Mouse (Mus musculus) retina, adult 2 months (tissue): ENCODE measurements around the gene Jkamp.

ENCODE experiments used
- DNase-seq: peaks from one replicate; pipeline ENCODE4 v3.0.0-alpha.2; 2012; ENCODE audit warnings: low read depth, low spot score

Jkamp gene

DNA sequence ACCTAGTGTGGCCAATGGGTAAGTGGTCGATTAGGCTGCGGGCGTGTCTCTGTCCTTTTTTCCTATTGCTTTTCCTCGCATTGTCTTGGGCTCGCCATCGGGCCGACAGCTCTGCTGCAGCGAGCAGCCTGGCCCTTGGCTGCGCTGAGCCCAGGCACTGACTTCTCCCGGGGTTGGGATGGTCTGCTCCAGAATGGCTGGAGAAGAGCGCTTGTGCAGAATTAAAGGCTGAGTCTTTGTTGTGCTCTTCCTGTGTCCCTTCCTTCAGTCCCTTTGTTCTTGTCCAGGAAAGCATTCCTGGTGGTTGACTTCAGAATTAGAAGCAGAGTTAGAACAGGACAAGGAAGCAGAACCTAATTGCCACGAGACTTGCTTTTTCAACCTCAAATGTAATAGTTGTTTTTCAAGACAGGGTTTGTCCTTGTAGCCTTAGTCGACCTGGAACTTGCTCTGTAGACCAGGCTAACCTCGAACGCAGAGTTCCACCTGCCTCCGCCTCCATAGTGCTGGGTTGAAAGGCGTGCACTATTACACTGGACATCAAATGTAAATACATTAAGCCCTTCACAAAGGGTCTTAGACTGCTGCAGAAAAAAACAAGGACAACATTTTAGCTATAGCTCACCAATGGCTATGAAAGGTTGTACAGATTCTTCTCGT is 907 bp downstream of the Jkamp start:
- no peak for DNase-seq

GRCm38 (mm10) chr12:72089802-72090201 is 4.4 kb downstream of the Jkamp start:
- DNase-seq = no peak

DNA sequence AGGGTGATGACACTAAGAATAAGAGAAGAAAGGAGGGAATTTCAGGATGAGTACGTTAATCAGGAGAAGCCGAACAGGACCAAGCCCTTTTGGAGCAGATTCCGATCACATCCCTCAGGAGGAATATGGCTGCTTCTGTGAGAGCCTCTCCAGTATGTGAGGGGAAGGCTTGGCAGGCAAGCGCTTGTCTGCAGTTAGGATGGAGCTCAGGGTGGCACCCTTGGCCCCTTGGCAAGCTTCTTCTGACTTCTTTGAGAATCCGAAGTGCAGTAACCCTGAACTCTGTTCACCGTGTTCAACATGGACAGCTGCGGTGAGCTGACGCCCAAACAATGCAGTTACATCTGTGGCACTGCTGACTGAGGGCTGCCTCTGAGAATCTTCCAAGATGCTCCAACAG is 11.6 kb downstream of the Jkamp start:
- DNase-seq = no peak

GRCm38 (mm10) chr12:72102776-72103175 is 17.4 kb downstream of the Jkamp start:
- no peak for DNase-seq

- no peak for DNase-seq
Observed at GRCm38 (mm10) chr12:72104027-72104426, 18.6 kb downstream of the Jkamp start.

DNA sequence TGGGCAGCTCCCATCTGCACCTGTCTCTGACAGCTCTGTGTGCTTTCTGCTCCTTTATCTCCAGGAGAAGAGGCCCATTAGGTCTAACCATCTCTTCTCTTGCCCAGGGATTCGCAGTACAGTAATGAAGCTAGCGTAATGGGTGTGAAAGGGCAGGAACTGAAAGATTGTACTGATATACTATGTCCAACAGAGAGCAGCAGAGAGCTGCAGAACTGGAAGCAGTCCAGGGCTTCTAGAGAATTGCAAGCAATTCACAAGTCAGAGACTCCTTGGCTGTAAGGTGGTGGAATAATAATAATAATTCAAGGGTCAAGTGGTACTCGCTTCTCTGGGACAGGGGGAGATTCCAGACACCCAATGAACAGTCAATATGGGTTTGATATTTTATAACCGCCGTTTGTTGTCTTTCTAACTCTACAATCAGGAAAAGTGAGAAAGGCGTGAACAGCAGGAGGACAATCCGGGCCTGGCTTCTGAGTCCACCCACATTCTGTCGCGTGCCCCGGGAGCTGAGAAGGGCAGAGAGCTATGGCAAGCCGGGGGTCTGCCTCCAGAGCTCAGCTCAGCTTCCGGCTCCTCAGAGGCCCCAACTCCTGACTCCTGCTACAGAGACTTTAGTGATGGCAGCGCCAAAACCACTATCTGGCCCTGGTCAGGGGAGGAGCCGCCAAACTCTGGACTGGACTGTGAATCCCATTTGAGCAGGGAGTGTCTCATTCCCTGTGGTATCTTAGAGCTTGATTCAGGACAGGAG is 19.3 kb downstream of the Jkamp start:
- peak; percentile 64 for DNase-seq

DNA sequence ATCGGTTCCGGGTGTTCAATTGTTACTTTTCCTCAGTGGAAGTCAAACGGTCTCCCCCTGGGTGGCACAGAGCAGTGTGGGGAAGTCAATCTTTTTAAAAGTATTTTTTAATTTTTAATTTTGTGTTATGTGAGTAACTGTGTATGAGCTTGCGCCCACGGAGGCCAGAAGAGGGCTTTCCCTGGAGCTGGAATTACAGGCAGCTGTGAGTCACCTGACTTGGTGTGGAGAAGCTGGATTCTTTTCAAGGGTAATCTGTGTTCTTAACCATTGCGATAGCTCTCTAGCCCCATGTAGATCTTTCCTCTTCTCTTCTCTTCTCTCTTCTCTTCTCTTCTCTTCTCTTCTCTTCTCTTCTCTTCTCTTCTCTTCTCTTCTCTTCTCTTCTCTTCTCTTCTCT is 29.7 kb downstream of the Jkamp start:
- no peak for DNase-seq

DNA sequence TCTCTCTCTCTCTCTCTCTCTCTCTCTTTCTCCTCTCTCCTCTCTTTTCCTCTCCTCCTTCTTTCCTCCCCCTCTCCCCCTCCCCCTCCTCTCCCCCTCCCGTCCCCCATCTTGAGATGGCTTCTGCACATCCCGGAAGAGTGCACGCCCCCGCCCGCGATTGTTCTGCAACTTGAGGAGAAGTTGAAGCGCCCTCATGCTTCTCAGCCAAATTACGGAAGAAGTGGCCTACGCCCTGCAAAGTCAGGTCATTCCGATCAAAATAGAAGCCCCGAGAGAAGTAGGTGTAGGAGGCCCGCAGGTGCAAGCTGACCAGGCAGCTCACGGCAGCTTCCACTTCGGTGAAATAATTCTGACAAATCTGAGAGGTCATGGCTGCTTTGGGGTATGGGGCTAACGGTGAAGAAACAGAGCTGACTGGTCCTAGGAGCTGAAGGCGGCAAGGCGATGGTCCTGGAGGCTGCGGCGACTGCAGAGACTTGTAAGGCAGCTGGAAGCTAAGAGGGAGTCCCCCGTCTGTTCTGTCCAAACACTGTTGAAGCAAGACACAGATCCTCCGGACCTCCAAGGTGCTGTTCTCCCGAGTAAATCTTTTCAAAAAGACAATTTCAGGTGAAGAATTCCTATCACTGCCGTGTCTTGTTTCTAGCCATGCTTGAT is 30.4 kb downstream of the Jkamp start:
- no peak for DNase-seq

GRCm38 (mm10) chr12:72129203-72129602 is 43.8 kb downstream of the Jkamp start:
- DNase-seq = no peak

- no peak for DNase-seq
Observed at GRCm38 (mm10) chr12:72150786-72151185, 65.4 kb downstream of the Jkamp start.
